Mouse (Mus musculus) bone marrow macrophage, adult 2 months (primary cell): ENCODE data around the gene Arpc1b. TPM values are rescaled to one million over a fixed set of nuclear protein-coding genes. Genes with fewer than 3 reads are reported as not detected.
"Not testable (repeated sequence)": the region's sequence is repeated elsewhere in the genome, so short reads cannot be mapped to it uniquely, and the experiment has no call there.

Experiments
- H3K27ac ChIP-seq: 2 replicates; pipeline ENCODE4 v1.5.1; 2012; ENCODE audit warnings: low read depth, low read length; ENCODE audit not compliant: insufficient read depth
- H3K4me1 ChIP-seq: 2 replicates; pipeline ENCODE4 v1.6.1; 2012; ENCODE audit warnings: low read length; ENCODE audit not compliant: control insufficient read depth, insufficient read depth
- H3K4me3 ChIP-seq: 2 replicates; pipeline ENCODE4 v1.5.1; 2012; ENCODE audit warnings: mild to moderate bottlenecking, low read length, moderate library complexity; ENCODE audit not compliant: insufficient read depth
- CTCF ChIP-seq: IDR thresholded peaks from 2 replicates; pipeline ENCODE4 v1.5.1; 2012; ENCODE audit warnings: low read depth, mild to moderate bottlenecking, low read length, moderate library complexity
- POLR2A ChIP-seq: IDR thresholded peaks from 2 replicates; pipeline ENCODE4 v1.6.1; 2012; ENCODE audit warnings: mild to moderate bottlenecking, low read depth, low read length, borderline replicate concordance
- polyA plus RNA-seq: library from polyadenylated mRNA; stranded (reverse); fragments of >200 nt; gene quantifications from 2 replicates; pipeline ENCODE4 v1.2.4, GENCODE M21; 2012; ENCODE audit not compliant: missing spikeins, insufficient read depth, insufficient read length

Gene Arpc1b
- polyA plus RNA-seq = 829 and 891 TPM in 2 replicates

DNA sequence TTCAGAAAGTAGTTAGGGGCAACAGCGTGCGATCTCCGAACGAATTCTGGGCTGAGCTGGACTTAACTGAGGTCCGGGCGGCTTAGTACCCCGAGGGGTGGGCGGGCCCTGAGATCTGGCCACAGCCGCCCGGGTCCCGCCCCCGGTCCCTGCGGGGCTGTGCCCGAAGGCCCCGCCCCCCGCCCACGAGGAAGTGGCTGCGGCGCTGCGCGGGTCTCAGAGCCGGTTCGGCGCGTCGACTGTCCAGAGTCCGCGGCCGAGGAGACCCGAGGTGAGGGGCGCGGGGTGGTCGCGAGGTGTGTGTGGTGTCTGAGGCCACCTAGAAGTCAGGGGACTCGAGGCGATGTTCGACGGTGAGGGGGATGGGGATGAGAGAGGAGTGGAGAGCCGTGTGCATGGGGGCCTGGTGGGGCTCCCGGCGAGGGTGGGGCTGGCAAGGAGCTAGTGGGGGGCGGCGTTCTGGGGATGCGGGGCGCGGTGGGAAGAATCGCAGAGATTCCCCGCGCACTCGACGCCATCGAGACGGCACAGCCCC is at the start of gene Arpc1b:
Gene Arpc1b (plus strand): TSS at position 145 of the 535 bp plus-strand sequence.
- Histone ChIP-seq H3K4me3 (peak within 1 kb of the TSS; percentile 99), H3K27ac (peak within 1 kb of the TSS; percentile 100), H3K4me1 (peaks cover 32% of the 10 kb centered on the region)
- TF ChIP-seq CTCF = no peak

DNA sequence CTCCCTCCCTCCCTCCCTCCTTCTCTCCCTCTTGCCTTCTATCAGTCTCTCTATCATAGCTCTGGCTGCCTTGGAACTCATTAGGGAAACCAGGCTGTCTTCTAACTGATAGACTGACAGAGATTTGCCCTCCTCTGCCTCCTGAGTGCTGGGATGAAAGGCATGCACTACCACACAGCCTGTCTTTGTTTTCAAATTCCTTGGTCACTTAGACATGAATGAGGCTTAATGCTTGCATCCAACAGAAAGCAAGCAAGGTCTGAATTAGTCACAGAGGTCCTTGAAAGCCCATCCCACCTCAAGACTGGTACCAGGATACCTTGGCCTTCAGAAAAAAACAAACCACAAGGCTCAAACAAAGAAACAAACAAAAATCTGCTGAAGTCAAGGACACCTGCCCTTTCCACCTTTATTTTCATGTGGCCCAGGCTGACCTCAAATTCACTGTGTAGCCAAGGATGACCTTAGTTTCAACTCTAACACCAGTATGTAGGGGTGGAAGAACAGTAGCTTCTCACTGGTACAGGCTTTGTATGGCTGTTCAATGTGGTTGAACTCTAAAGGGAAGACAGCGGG is 49.2 kb upstream of the Arpc1b start:
- H3K4me3 ChIP-seq = no peak overlapping the region
- no peak for TF ChIP-seq POLR2A
- TF ChIP-seq CTCF = no peak
- no peak overlapping the region for H3K27ac ChIP-seq
- 0 out of 2 replicates have a peak, but pooled peaks cover 3% of the 10 kb centered on the region for H3K4me1 ChIP-seq

DNA sequence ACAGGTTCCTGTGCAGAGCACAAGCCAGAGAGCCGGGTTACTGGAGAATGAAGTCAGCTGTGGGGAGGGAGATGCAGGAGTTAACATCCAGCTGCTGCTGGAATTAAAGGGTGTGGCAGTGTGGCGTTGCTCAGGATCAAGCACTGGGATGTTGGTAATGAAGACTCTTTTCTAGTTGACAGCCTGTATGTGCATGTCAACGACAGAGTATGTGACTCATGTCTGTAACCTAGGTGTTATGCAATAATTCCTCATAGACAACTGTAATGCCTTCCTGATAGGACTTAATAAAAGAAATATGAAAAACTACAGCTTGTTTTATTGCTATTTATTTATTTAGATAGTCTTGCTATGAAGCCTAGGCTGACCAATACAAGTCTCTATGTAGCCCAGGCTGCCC is 45.2 kb upstream of the Arpc1b start:
- no peak for TF ChIP-seq POLR2A
- TF ChIP-seq CTCF = no peak
- Histone ChIP-seq H3K27ac (no peak overlapping the region), H3K4me1 (0 out of 2 replicates have a peak, but pooled peaks cover 3% of the 10 kb centered on the region), H3K4me3 (no peak overlapping the region)

DNA sequence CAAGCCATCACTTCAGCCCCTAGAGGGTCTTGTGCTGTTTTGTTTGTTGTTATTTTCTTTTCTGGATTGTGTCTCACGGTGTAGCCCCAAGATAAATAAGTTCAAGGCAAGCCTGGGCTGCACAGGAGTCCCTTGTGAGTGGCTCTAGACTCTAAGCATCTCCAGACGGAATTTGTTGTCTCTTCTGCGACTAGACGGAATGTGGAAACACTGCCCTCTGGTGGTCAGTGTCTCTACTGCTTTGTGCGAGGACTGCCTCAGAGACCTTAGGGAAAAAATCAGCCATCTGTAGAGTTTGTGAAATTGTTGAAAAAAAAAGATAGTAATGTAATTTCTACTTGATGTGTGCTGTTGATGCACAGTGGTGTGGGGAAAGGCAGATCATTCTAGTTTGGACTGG is 44.3 kb upstream of the Arpc1b start:
- Histone ChIP-seq H3K4me3 (no peak overlapping the region), H3K4me1 (0 out of 2 replicates have a peak, but pooled peaks cover 3% of the 10 kb centered on the region), H3K27ac (no peak overlapping the region)
- TF ChIP-seq POLR2A = no peak
- TF ChIP-seq CTCF = peak; percentile 80

DNA sequence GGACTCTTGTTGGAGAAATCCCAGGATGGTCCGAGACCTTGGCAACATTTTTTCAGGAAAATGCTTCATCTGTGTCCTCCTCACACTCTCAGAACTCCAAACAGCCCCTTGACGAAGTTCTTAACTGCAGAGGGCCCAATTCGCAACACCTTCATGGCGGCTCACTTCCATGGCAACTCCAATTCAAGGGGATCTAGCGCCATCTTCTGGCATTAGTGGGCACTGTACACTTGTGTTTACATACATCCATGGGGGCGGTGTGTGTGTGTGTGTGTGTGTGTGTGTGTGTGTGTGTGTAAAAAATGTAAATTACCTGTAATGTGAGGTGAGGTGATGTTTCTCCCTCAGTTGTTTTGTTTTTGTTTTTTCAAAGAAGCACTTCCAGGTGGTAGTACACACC is 42.7 kb upstream of the Arpc1b start:
- Histone ChIP-seq H3K4me1 (0 out of 2 replicates have a peak, but pooled peaks cover 3% of the 10 kb centered on the region), H3K27ac (no peak overlapping the region), H3K4me3 (no peak overlapping the region)
- TF ChIP-seq CTCF (peak; percentile 40; the same call in 1 of the 2 replicates), POLR2A (no peak)

DNA sequence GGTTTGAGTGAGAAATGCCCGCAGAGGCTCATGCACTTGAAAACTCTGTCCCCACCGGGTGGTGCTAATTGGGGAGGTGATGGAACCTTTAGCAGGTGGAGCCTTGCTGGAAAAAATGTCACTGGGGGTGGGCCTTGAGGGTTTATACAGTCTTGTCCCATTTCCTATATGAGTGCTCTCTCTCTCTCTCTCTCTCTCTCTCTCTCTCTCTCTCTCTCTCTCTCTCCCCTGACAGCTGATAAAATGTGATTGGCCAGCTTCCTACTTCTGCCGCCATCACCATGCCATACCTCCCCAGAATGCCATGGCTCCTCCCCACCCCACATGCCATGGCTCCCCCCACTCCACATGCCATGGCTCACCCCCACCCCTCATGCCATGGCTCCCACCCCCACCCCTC is 38.9 kb upstream of the Arpc1b start:
- no peak for TF ChIP-seq POLR2A
- no peak for TF ChIP-seq CTCF
- Histone ChIP-seq H3K4me1 (no peaks in the 10 kb centered on the region), H3K27ac (no peak overlapping the region), H3K4me3 (no peak overlapping the region)

DNA sequence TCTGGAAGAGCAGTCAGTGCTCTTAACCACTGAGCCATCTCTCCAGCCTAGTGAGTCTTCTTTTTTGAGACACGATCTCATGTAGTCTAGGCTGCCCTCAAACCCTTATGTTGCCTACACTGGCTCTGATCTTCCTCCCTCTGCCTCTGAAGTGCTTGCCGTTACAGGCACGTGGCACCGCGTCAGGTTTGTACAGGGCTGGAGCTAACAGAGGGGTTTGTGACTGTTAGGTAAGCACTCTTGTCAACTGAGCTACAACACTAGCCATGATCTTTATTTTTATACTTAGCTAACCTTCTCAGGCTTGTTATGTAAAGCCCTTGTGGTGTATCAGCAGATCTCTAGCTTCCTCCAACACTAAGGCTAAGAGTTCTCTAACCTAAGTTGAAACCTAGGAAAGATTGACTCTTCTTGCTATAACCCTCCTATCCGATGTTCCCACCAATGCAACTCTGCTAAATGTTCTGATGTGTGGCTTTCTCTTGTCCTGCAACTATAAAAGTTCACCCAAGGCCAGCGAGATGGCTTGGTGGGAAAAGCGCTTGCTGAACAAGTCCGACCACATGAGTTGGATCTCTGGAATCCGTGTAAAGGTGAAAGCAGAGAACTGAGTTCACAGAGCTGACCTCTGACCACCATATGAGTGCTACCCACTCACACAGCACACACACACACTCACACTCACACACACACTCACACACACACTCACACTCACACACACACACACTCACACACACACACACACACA is 32.0 kb upstream of the Arpc1b start:
- H3K4me1 ChIP-seq = peaks cover 4% of the 10 kb centered on the region; the same call in 1 of the 2 replicates
- no peak for TF ChIP-seq CTCF
- TF ChIP-seq POLR2A = no peak
- H3K4me3 ChIP-seq = no peak overlapping the region
- H3K27ac ChIP-seq = no peak overlapping the region

DNA sequence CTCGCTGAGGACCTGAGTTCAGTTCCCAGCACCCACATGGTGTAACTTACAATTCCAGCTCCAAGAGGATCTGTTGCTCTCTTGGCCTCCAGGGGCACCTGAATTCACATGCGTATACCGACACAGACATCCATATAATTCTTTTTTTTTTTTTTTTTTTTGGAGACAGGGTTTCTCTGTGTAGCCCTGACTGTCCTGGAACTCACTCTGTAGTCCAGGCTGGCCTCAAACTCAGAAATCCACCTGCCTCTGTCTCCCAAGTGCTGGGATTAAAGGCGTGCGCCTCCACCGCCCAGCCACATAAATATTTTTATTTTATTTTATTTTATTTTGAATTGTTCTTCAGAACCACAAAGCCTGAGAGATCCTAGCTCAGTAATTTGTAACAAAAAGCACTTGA is 30.8 kb upstream of the Arpc1b start:
- H3K27ac ChIP-seq, H3K4me1 ChIP-seq: not testable (repeated sequence)
- H3K4me3 ChIP-seq = peak overlapping the region; percentile 60

DNA sequence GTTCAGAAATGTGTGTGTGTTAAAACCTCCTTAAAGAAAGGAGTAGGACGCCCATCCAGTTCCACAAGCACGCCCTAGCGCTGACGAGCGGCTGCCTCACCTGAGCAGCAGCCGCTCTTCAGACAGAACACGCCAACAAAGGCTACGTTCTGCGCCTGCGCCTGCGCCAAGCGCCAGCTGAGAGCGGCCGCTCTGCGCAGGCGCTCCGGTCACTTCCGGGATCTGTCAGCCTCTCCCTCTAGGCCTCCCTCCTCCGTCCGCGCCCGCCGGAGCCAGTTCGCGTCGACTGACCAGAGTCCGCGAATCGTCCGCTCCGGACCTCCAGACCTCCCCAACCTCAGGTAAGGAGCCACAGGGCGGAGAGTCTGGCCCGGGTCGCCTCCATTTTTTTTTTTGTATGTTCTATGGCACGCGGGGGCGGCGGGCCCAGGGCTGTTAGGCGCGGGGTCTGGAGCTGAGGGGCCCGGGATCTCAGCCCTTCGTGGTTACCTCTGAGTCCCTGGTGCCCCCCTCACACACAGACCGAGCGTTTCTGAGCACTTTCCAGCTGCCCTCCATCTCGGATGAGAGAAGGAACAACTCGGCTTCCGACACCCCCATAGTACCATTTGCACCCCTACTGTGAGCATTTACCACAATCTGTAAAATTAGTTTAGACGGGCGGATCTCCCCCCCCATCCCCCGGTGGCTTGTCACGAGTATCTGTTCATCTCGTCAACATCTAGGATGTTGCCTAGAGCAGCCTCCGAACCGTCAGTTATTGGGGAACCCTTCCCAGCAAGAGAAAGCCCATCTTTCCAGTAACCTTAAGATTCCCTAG is 30.2 kb upstream of the Arpc1b start, which contains the start of the genes Arpc1a and Kpna7:
Gene Arpc1a (plus strand): TSS at position 199 of the 820 bp plus-strand sequence.
Gene Kpna7 (minus strand): TSS at position 399 of the 820 bp plus-strand sequence.
- peak within 1 kb of the TSS; percentile 24 for H3K27ac ChIP-seq
- no peak for TF ChIP-seq CTCF
- TF ChIP-seq POLR2A = peak; percentile 64; the same call in 1 of the 2 replicates
- peaks cover 4% of the 10 kb centered on the region; the same call in 1 of the 2 replicates for H3K4me1 ChIP-seq
- H3K4me3 ChIP-seq = peak within 1 kb of the TSS; percentile 87
